Mouse (Mus musculus): ENCODE measurements around the gene Kcnt2. TPM values are rescaled to one million over a fixed set of nuclear protein-coding genes. Genes with fewer than 3 reads are reported as not detected.

The Kcnt2 gene
- polyA plus RNA-seq, 1 experiment from 2014 or later, result 1.6 TPM

DNA sequence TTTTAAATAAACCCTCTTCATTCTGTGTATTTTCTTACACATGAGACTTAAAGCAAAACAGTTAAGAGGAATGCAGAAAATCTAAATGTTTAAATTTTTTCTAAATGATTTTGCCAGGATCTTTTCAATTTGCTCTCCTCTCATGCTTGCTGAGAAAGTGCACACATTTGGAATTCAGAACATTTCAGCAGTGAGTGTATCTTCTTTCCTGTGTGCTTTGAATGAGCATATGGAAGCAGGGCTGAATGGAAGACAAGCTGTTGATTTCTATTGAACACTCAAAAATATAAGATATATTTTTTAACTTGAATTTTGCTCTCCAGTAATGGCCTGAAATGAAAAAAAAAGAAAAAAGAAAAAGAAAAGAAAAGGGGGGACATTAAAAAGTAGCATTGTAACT lies 49.5 kb downstream of the Kcnt2 start:
- H3K4me1 ChIP-seq (replicated peaks), result no peaks in the 10 kb centered on the region
- H3K27me3 ChIP-seq, result no peaks in the 10 kb centered on the region
- no peak for ATAC-seq

DNA sequence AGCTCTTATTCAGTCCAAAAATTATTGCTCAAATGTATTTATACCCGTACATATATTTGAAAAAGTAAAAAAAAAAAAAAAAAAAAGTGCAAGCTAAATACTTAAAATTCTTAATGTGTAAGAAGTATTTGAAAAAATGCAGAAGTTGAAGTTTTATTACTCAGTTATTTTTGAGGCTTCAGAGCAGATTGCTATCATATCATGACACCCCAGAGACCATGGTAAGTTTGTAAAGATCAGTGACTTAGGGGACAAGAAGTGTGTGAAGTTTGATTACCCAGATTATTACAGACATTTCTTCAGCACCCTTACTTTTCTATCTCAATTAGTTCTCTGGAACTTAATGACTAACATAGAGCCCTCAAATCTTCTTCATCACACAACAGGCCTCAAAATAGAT lies 58.3 kb downstream of the Kcnt2 start:
- Histone ChIP-seq H3K9ac (replicated peaks) (no peak overlapping the region), H3K27me3 (no peaks in the 10 kb centered on the region), H3K36me3 (no peaks in the 10 kb centered on the region), H3K27ac (no peak overlapping the region), H3K4me2 (replicated peaks) (no peak overlapping the region), H3K4me1 (replicated peaks) (no peaks in the 10 kb centered on the region), H3K4me3 (replicated peaks) (no peak overlapping the region), H3K9me3 (peaks cover 4% of the 10 kb centered on the region; the same call in 1 of the 2 replicates)
- no peak for ATAC-seq
- 98% methylated on average over 1 of the region's 1 CpGs for WGBS

More for the DNA sequence above, 49.5 kb downstream of the Kcnt2 start:
- no peak overlapping the region for H3K9ac ChIP-seq (replicated peaks)
- H3K36me3 ChIP-seq, result no peaks in the 10 kb centered on the region
- H3K4me3 ChIP-seq (replicated peaks), result no peak overlapping the region
- H3K4me2 ChIP-seq (replicated peaks), result no peak overlapping the region
- no peak overlapping the region for H3K27ac ChIP-seq
- H3K9me3 ChIP-seq, result no peaks in the 10 kb centered on the region; the same call in 1 of the 2 replicates

DNA sequence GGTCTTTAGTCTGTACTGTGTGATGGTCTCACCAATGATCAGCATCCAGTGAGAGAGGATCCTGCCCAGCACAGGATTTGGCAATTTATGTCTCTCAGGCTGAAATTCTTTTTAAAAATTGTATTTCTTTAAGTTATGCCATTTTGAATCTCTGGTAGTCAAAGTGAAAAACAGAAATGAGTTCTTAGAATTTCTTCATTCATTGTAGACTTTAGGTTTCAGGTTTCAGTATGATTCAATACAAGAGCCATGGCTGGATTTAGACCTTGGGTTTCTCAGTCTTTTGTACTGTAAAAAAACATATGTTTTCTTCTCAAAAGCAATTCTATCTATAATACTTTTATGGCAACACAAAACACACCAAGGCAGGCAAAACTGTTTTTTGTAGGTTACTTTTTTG lies 59.4 kb downstream of the Kcnt2 start:
- H3K4me3 ChIP-seq (replicated peaks), result no peak overlapping the region
- no peak for ATAC-seq

DNA sequence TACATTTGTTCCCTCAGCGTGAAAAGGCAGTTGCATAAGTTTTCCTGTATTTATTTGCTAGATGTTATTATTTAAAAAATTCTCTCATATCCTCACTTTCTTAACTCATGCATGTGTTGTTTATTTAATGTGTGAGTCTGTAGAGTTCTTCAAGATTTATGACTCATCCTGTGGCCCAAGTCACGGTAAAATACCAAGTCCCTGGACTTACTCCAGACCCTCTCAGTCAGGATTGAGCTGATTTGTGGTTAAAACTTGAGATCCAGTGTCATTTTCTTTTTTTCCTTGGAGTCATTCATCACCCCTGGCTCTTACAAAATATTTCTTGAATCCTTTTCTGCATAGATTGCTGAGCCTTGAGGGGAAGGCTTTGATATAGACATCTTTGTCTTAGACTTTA lies 60.4 kb downstream of the Kcnt2 start:
- ATAC-seq, result no peak
- Histone ChIP-seq H3K9ac (replicated peaks) (no peak overlapping the region), H3K9me3 (peaks cover 4% of the 10 kb centered on the region; the same call in 1 of the 2 replicates), H3K36me3 (no peaks in the 10 kb centered on the region), H3K27me3 (no peaks in the 10 kb centered on the region), H3K4me1 (replicated peaks) (no peaks in the 10 kb centered on the region), H3K27ac (no peak overlapping the region), H3K4me2 (replicated peaks) (no peak overlapping the region), H3K4me3 (replicated peaks) (no peak overlapping the region)
- WGBS, result 91% methylated on average over 2 of the region's 2 CpGs

More for the DNA sequence above, 59.4 kb downstream of the Kcnt2 start:
- no peak overlapping the region for H3K4me2 ChIP-seq (replicated peaks)
- H3K36me3 ChIP-seq, result no peaks in the 10 kb centered on the region
- H3K27me3 ChIP-seq, result no peaks in the 10 kb centered on the region
- H3K9ac ChIP-seq (replicated peaks), result no peak overlapping the region
- no peaks in the 10 kb centered on the region for H3K4me1 ChIP-seq (replicated peaks)
- H3K9me3 ChIP-seq, result peaks cover 4% of the 10 kb centered on the region; the same call in 1 of the 2 replicates
- no peak overlapping the region for H3K27ac ChIP-seq

DNA sequence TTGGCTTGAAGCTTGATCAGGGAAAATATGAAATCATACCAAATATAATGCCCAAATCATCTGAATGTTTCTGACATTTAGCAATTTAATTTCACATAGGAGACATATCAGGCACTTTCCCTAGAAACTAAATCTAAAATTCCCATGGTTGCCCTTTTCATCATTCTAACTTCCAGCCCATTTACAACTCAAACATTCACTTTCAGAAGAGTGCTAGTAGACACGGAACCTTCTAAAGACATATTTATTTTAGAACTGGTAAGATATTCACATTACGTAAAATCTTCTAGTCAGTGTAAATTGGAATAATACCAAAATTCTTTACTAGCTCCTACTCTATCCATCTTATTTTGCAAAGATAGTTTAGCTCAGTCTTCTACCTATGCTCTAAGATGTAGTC lies 64.8 kb downstream of the Kcnt2 start:
- Histone ChIP-seq H3K4me3 (replicated peaks) (no peak overlapping the region), H3K9ac (replicated peaks) (no peak overlapping the region), H3K36me3 (no peaks in the 10 kb centered on the region), H3K4me1 (replicated peaks) (no peaks in the 10 kb centered on the region), H3K9me3 (no peaks in the 10 kb centered on the region), H3K27ac (no peak overlapping the region), H3K4me2 (replicated peaks) (no peak overlapping the region), H3K27me3 (no peaks in the 10 kb centered on the region)
- WGBS, result 91% methylated on average over 2 of the region's 2 CpGs
- ATAC-seq, result no peak

DNA sequence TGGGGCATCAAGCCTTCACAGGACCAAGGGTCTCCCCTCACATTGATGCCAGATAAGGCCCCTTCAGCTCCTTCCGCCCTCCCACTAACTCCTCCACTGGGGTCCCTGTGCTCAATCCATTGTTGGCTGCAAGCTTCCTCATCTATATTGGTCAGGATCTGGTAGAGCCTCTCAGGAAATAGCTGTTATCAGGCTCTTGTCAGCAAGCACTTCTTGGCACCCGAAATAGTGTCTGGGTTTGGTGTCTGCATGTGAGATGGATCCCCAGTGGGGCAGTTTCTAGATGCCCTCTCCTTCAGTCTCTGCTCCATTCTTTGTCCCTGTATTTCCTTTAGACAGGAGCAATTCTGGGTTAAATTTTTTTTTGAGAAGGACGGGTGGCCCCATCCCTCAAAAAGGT lies 79.1 kb downstream of the Kcnt2 start:
- H3K9ac ChIP-seq (replicated peaks), result no peak overlapping the region
- 93% methylated on average over 3 of the region's 3 CpGs for WGBS
- no peaks in the 10 kb centered on the region for H3K27me3 ChIP-seq
- H3K4me3 ChIP-seq (replicated peaks), result no peak overlapping the region
- H3K4me2 ChIP-seq (replicated peaks), result no peak overlapping the region
- no peaks in the 10 kb centered on the region for H3K4me1 ChIP-seq (replicated peaks)
- no peaks in the 10 kb centered on the region for H3K36me3 ChIP-seq
- no peak overlapping the region for H3K27ac ChIP-seq
- H3K9me3 ChIP-seq, result no peaks in the 10 kb centered on the region
- ATAC-seq, result no peak

DNA sequence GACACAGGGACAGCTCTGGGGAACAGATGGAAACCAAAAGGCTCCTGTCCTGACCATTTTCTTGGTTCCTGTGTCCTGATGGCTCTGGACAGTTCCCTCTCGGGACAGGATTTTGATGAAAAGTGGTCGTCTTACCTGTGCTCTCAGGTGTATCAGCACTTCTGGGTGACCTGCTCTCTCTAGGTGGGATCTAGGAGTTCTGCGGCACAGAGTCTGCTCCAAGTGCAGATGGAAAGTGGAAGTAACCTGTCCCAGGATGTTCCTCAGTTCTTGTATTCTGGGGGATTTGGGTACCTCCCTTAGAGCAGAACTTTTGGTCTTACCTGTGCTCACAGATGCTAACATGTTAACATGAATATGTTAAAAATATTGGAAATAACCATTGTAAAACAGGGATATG lies 80.8 kb downstream of the Kcnt2 start:
- Histone ChIP-seq H3K9me3 (no peaks in the 10 kb centered on the region), H3K4me3 (replicated peaks) (no peak overlapping the region), H3K4me2 (replicated peaks) (no peak overlapping the region), H3K36me3 (no peaks in the 10 kb centered on the region), H3K27me3 (no peaks in the 10 kb centered on the region), H3K4me1 (replicated peaks) (no peaks in the 10 kb centered on the region), H3K9ac (replicated peaks) (no peak overlapping the region), H3K27ac (no peak overlapping the region)
- no peak for ATAC-seq
- 93% methylated on average over 3 of the region's 3 CpGs for WGBS

DNA sequence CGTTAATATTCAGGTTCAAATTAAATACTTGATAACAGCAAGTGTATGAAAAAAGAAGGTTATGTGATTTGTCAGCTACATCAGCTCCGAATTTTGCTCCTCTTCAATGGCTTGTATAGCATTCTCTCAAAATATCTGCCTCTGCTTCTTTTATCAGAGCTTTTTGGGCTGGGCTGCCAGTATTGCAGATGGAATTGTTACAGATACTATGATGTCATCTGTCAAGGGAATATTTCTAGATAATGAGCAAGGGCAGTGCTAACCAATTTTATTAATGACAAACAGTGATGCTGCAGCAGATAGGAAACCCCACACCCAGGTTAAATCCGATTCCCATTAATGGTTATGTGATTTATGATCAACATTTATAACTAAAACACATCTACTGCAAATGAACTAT lies 87.7 kb downstream of the Kcnt2 start:
- Histone ChIP-seq H3K27ac (no peak overlapping the region), H3K4me2 (replicated peaks) (no peak overlapping the region), H3K9ac (replicated peaks) (no peak overlapping the region), H3K4me1 (replicated peaks) (no peaks in the 10 kb centered on the region), H3K4me3 (replicated peaks) (no peak overlapping the region), H3K9me3 (no peaks in the 10 kb centered on the region), H3K36me3 (no peaks in the 10 kb centered on the region), H3K27me3 (no peaks in the 10 kb centered on the region)
- 85% methylated on average over 3 of the region's 3 CpGs for WGBS
- no peak for ATAC-seq

DNA sequence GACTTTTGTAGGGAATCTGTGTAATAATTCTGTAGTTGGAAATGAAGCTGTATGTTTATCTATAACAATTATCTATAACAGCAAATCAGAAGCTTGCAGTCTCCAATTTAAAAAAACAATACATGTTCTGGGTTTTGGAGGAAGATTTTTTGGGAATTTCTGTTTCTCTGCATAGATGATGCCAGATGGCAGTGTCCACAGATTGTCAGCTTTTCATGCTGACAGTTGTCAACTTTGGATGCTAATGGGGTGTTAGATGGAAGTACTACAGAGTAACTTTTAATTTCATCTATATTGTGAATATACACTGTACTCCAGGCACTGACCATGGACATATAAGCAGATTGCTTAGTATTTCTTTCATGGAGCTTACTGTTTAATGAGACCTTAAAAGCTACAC lies 92.5 kb downstream of the Kcnt2 start:
- Histone ChIP-seq H3K27ac (no peak overlapping the region), H3K36me3 (no peaks in the 10 kb centered on the region), H3K9ac (replicated peaks) (no peak overlapping the region), H3K4me2 (replicated peaks) (no peak overlapping the region), H3K4me3 (replicated peaks) (no peak overlapping the region), H3K4me1 (replicated peaks) (no peaks in the 10 kb centered on the region), H3K9me3 (no peaks in the 10 kb centered on the region), H3K27me3 (no peaks in the 10 kb centered on the region)
- ATAC-seq, result no peak

DNA sequence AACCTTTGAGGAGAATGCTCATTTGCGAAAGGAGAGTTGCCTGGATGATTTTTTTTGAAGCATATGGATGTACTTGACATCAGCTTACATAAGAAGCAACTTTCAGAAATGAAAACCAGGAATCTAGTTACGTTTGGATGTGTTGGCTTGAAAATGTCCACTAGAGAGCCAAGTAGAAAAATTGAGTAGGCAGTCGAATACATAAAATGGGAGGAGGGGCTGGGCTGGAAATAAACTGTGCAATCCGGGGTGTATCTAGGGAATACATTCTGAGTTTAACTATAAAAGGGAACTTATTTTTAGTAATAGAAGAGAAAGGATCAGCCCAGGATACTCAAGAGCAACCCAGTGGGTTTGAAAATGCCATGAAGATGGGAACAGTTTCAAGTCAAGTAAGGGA lies 93.4 kb downstream of the Kcnt2 start:
- Histone ChIP-seq H3K27ac (no peak overlapping the region), H3K4me2 (replicated peaks) (no peak overlapping the region), H3K4me1 (replicated peaks) (no peaks in the 10 kb centered on the region), H3K27me3 (no peaks in the 10 kb centered on the region), H3K36me3 (no peaks in the 10 kb centered on the region), H3K9ac (replicated peaks) (no peak overlapping the region), H3K9me3 (no peaks in the 10 kb centered on the region), H3K4me3 (replicated peaks) (no peak overlapping the region)
- WGBS, result 84% methylated on average over 4 of the region's 4 CpGs
- no peak for ATAC-seq

DNA sequence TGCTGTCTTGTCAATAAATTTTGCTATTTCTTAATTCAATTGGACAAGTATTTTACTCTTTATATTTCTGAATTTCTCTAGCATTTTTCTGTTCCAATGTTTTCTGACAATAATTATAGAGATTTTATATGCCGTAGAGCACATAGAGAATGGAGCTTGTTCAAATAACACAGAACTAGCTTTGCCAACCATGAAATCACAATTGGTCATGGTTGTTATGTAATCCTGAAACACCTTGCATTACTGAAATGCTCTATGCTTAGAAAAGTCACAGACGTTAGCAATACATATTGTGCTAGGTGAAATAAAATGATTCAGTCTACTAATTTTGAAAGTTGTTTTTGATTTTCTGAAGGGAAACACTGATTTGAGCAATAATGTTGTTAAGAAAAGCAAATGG lies 118.8 kb downstream of the Kcnt2 start:
- WGBS, result 37% methylated on average over 2 of the region's 2 CpGs
- no peaks in the 10 kb centered on the region for H3K36me3 ChIP-seq
- H3K27ac ChIP-seq, result no peak overlapping the region
- no peaks in the 10 kb centered on the region for H3K27me3 ChIP-seq
- no peak overlapping the region for H3K9ac ChIP-seq (replicated peaks)
- H3K9me3 ChIP-seq, result no peaks in the 10 kb centered on the region
- H3K4me2 ChIP-seq (replicated peaks), result no peak overlapping the region
- no peaks in the 10 kb centered on the region for H3K4me1 ChIP-seq (replicated peaks)
- no peak overlapping the region for H3K4me3 ChIP-seq (replicated peaks)
- ATAC-seq, result no peak

DNA sequence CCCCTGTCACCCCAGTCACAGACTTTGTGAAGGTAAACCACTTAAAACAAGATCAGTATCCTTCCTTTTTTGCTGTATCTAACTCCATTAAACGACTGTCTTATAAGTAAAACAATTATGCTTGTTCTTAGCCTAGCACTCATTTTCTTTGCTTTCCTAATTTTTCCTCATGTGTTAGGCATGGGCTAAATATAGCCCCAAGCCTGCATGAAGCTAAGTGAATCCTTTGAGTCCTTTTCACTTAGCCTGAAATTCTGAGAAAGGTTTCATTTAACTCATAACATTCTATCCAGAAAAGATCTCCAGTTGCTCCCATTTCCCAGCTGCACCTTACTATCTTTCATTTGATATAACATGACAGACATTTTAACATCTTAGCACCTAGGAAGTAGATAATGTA lies 127.6 kb downstream of the Kcnt2 start:
- no peak overlapping the region for H3K4me2 ChIP-seq (replicated peaks)
- WGBS, result 80% methylated on average over 1 of the region's 1 CpGs

DNA sequence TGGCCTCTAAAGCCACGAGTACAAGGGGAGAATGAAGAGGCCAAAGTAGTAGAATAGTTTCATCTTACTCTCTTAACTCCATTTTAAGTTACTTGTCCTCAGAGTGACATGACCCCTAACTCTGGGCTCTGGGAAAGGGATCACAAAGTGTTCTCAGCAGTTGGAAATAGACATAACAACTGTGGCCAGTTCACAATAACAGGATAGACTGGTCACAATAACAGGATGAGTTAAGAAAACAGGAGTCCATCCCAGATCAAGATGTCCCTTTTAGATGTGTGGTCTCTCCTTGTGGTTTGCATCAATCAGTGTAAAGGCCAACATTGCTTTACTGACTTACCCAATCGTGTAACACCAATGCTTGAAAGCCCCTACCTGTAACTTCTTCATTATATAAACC lies 132.8 kb downstream of the Kcnt2 start:
- H3K27me3 ChIP-seq, result no peaks in the 10 kb centered on the region
- H3K4me2 ChIP-seq (replicated peaks), result no peak overlapping the region
- no peak for ATAC-seq
- H3K4me1 ChIP-seq (replicated peaks), result peaks cover 4% of the 10 kb centered on the region; the same call in 1 of the 2 replicates
- no peaks in the 10 kb centered on the region for H3K36me3 ChIP-seq
- no peak overlapping the region for H3K27ac ChIP-seq
- H3K4me3 ChIP-seq (replicated peaks), result no peak overlapping the region
- no peak overlapping the region for H3K9ac ChIP-seq (replicated peaks)
- no peaks in the 10 kb centered on the region for H3K9me3 ChIP-seq
- 82% methylated on average over 2 of the region's 2 CpGs for WGBS

More for the DNA sequence above, 127.6 kb downstream of the Kcnt2 start:
- no peak overlapping the region for H3K4me3 ChIP-seq (replicated peaks)
- no peak for ATAC-seq
- H3K27ac ChIP-seq, result no peak overlapping the region
- no peaks in the 10 kb centered on the region for H3K27me3 ChIP-seq
- H3K9ac ChIP-seq (replicated peaks), result no peak overlapping the region
- H3K4me1 ChIP-seq (replicated peaks), result no peaks in the 10 kb centered on the region
- no peaks in the 10 kb centered on the region for H3K9me3 ChIP-seq
- no peaks in the 10 kb centered on the region for H3K36me3 ChIP-seq

All from midbrain, embryonic 13.5 days (tissue).